Mouse (Mus musculus) neural tube, embryonic 12.5 days (tissue): ENCODE data around the gene Med23. TPM values are rescaled to one million over a fixed set of nuclear protein-coding genes. Genes with fewer than 3 reads are reported as not detected.

Source experiments
- ATAC-seq: fragments of 200-750 bp; cut with Nextera tagmentation; 2 replicates; pipeline ENCODE4 v1.8.0; 2017; ENCODE audit warnings: low read depth, mild to moderate bottlenecking, moderate TSS enrichment, moderate library complexity; ENCODE audit not compliant: low FRiP score
- H3K27ac ChIP-seq: fragments of 300-500 bp; sonication (generic); 2 replicates; pipeline ENCODE4 v1.5.1; 2016
- H3K27me3 ChIP-seq: fragments of 300-500 bp; sonication (generic); replicated peaks from 2 replicates; pipeline ENCODE4 v1.6.1; 2016; ENCODE audit warnings: mild to moderate bottlenecking
- H3K36me3 ChIP-seq: fragments of 300-500 bp; sonication (generic); 2 replicates; pipeline ENCODE4 v1.6.1; 2016; ENCODE audit warnings: mild to moderate bottlenecking
- H3K4me1 ChIP-seq: fragments of 300-500 bp; sonication (generic); 2 replicates; pipeline ENCODE4 v1.6.1; 2016
- H3K4me2 ChIP-seq: fragments of 300-500 bp; sonication (generic); replicated peaks from 2 replicates; pipeline ENCODE4 v1.6.1; 2016; ENCODE audit warnings: mild to moderate bottlenecking
- H3K4me3 ChIP-seq: fragments of 300-500 bp; sonication (generic); 2 replicates; pipeline ENCODE4 v1.5.1; 2016
- H3K9ac ChIP-seq: fragments of 300-500 bp; sonication (generic); 2 replicates; pipeline ENCODE4 v1.6.1; 2016; ENCODE audit warnings: mild to moderate bottlenecking
- H3K9me3 ChIP-seq: fragments of 300-500 bp; sonication (generic); 2 replicates; pipeline ENCODE4 v1.6.1; 2016; ENCODE audit warnings: mild to moderate bottlenecking
- WGBS: fragments of 180-500 bp; shearing (Covaris S2); methylation state at CpG from one replicate; pipeline ENCODE4 v1.1.7; 2016; 5-methylcytosine and 5-hydroxymethylcytosine counted together
- microRNA-seq: library from miRNA; unstranded; fragments of <30 nt; microRNA quantifications from one replicate; pipeline ENCODE4, GENCODE M21; 2017
- polyA plus RNA-seq: library from polyadenylated mRNA; unstranded; fragments of >200 nt; fragmentation: Nextera tagmentation; extraction: Ambion mirVana; gene quantifications from 2 replicates; pipeline ENCODE4 v1.2.1, GENCODE M21; 2016

Med23 gene
- polyA plus RNA-seq, 1 experiment from 2014 or later = 33.5 TPM

DNA sequence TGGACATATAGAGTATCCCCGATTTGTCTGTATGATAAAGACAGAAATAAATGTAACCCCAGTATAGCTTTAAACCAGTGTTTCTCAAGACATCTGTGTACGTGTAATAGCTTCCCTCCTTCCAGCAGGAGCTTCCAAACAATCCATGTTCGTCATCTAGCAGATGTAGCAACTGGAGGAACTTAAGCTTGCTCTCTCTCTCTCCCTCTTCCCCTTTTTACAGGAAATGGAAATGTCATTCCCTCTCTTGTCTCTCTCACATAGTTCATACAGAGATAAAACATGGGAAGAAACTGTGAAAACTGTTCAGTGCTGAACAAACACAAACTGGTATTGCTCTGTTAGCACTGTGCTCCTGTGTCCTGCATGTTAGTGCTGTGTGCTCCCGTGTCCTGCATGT is 80.4 kb downstream of the Med23 start:
- Histone ChIP-seq H3K4me2 (no peak overlapping the region), H3K4me1 (no peaks in the 10 kb centered on the region), H3K27ac (no peak overlapping the region), H3K9ac (no peak overlapping the region), H3K27me3 (no peaks in the 10 kb centered on the region), H3K4me3 (no peak overlapping the region), H3K9me3 (no peaks in the 10 kb centered on the region), H3K36me3 (no peaks in the 10 kb centered on the region)
- ATAC-seq = no peak
- 78% methylated on average over 4 of the region's 4 CpGs for WGBS

DNA sequence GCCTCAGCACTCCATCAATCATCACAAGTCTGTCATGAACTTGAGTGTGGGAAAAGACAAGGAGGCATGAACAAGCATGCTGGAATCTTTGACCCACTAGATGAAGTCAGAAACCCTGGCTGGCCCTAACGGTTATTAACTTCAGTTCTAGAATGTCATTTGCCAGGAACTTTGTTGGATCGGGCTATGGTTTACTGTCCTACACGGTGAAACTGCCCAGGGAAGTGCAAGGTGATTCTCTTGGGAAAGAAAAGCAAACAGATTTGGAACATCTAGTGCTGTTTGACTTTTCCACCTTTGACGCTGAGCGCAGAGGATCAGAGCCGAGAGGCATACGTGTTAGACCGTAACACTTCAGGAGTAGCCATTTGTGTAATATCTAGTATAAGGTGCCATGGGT is 81.8 kb downstream of the Med23 start:
- ATAC-seq = no peak

DNA sequence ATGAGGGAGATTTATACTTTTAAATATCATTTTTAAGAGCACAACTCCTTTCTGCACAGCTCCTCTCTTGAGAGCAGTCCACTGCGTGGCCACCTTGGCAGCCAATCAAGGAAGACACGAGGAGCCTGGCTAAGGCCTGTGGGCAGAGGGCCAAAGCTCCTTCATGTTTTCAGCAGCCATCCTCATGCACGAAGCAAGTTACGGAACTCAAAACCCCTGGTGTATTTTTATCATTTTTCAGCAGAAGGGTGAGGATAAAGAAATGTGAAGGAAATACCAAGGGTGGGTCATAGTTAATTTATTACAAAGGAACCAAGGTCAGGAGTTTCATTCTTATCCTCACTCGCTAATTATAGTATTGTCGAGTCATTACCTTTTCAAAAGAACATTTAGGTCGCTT is 82.8 kb downstream of the Med23 start:
- no peak overlapping the region for H3K9ac ChIP-seq
- no peaks in the 10 kb centered on the region for H3K9me3 ChIP-seq
- H3K27me3 ChIP-seq = no peaks in the 10 kb centered on the region
- H3K4me2 ChIP-seq = no peak overlapping the region
- H3K36me3 ChIP-seq = no peaks in the 10 kb centered on the region
- H3K4me3 ChIP-seq = no peak overlapping the region
- H3K27ac ChIP-seq = no peak overlapping the region
- no peak for ATAC-seq
- H3K4me1 ChIP-seq = no peaks in the 10 kb centered on the region
- WGBS = 88% methylated on average over 7 of the region's 7 CpGs

More for the DNA sequence above, 81.8 kb downstream of the Med23 start:
- no peaks in the 10 kb centered on the region for H3K9me3 ChIP-seq
- WGBS = 91% methylated on average over 8 of the region's 8 CpGs
- no peaks in the 10 kb centered on the region for H3K4me1 ChIP-seq
- H3K36me3 ChIP-seq = no peaks in the 10 kb centered on the region
- H3K4me2 ChIP-seq = no peak overlapping the region
- no peak overlapping the region for H3K9ac ChIP-seq
- no peak overlapping the region for H3K4me3 ChIP-seq
- no peak overlapping the region for H3K27ac ChIP-seq
- H3K27me3 ChIP-seq = no peaks in the 10 kb centered on the region

DNA sequence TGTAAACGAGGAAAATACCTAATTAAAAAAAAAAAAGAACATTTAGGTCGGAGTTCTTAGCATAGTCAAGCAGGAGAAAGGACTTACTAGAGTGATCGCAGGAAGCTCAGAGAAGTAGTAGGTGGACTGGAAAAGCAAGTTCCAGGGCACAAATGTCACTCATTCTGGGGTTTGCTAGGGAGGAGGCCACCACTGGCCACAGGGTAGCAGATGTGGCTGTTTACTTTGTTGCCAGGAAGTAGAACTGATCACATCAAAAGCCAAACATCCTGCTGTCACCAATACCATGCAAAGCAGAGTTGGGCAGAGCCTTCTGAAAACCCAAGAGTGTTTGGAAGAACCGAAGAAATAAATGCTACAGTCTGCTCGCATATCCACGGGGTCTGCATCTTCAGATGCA is 84.1 kb downstream of the Med23 start:
- WGBS = 88% methylated on average over 6 of the region's 6 CpGs
- Histone ChIP-seq H3K4me2 (no peak overlapping the region), H3K9me3 (no peaks in the 10 kb centered on the region), H3K27me3 (no peaks in the 10 kb centered on the region), H3K4me1 (no peaks in the 10 kb centered on the region), H3K4me3 (no peak overlapping the region), H3K27ac (no peak overlapping the region), H3K36me3 (no peaks in the 10 kb centered on the region), H3K9ac (no peak overlapping the region)
- no peak for ATAC-seq

DNA sequence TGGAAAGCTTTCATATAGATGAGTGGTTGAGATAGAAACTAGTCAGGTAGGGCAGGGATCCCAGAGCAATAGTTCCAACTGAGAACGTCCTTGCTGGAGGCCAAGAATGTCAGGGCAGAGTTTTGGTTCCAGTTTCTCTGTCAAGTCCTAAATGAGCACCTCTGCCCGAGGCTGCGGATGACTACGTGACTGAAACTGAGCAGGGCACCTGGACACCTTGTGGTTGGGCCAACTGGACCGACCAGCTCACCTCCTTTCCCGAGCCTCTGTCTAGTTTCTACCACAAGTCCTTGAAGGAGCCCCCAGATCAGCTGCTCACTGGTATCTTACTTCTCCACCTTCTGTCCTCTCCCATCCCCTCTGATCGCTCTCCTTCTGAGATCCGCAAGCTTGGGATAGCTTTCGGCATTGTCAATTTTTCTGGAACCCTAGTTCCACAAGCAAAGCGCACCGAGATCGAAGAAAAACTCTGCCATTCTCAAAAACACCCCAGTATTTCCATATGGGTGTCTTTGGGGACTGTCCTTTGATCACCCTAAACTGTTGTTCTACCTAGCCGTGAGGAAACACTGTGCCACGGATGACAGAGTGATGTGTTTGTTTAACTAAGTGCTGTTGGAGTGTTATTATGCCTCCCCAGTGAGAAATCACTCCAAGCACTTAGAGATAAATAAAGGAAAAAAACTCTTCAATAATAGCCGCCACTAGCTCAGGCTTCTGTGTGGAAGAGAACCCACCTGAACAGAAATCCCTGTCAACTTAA is 88.7 kb downstream of the Med23 start:
- Histone ChIP-seq H3K27me3 (no peaks in the 10 kb centered on the region), H3K4me1 (no peaks in the 10 kb centered on the region), H3K27ac (no peak overlapping the region), H3K9me3 (no peaks in the 10 kb centered on the region), H3K4me2 (no peak overlapping the region), H3K36me3 (no peaks in the 10 kb centered on the region), H3K4me3 (no peak overlapping the region), H3K9ac (no peak overlapping the region)
- WGBS = 64% methylated on average over 15 of the region's 15 CpGs
- ATAC-seq = no peak

DNA sequence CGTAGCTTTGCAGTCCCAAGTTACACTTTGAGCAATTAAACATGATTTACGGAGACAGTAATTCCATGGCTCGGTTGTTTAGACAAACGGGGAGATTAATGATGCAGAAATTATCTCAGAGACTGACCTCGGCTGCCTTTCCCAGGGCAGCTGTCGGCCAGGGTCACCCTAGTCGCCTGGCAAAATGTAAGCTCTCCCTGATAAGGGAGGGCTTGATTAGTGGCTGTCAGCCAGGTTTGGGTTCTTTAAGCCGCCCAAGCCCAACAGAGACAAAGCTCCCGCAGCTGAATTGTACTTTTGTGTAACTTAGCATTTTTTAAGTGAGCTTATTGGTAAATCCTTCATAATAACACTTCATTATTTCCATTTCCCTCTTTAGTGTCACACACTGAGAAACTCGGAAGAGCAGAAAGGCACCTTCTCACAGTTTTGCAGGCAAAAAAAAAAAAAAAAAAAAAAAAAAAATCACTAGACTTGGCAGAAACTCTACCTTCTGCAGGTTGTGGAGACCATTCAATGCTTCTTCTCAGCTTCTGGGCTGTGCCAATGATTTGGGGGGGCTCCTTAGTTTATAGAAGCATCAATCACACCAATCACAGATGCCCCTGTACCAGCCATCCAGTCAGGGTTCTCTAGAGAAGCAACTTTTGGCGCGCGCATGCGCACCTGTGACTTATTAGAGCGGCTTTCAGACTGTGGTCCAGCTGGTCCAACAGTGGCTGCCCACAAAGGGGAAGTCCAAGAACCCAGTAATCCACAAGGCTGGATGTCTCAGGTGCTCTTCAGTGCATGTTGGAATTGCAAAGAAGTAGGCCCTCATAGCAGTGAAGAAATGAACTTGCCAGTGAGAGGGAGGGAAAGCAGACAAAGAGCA is 89.5 kb downstream of the Med23 start:
- Histone ChIP-seq H3K4me3 (no peak overlapping the region), H3K27me3 (no peaks in the 10 kb centered on the region), H3K4me2 (no peak overlapping the region; the same call in 1 of the 2 replicates), H3K36me3 (no peaks in the 10 kb centered on the region), H3K4me1 (no peaks in the 10 kb centered on the region), H3K9me3 (no peaks in the 10 kb centered on the region), H3K27ac (no peak overlapping the region), H3K9ac (no peak overlapping the region)
- 35% methylated on average over 15 of the region's 15 CpGs for WGBS
- ATAC-seq = no peak

DNA sequence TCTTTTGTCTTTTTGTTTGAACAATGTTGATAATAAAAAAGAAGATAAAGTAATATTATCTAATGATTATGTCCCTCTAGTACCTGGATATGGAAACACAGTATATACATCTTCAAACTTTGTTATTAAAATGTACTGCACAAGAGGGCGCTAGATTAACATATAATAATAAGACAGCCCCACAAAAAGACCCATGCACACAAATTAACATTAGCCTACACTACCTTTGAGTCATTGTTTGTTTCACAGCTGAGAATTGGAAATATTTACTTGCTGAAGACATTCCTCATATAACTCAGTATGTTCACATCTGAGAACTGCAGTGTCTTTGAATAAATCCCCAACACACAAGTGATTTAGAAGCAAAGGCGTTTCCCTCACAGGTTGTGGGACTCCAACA is 91.3 kb downstream of the Med23 start:
- no peaks in the 10 kb centered on the region for H3K27me3 ChIP-seq
- 46% methylated on average over 2 of the region's 2 CpGs for WGBS
- no peak overlapping the region for H3K9ac ChIP-seq
- ATAC-seq = no peak
- H3K4me1 ChIP-seq = no peaks in the 10 kb centered on the region
- H3K36me3 ChIP-seq = no peaks in the 10 kb centered on the region
- H3K27ac ChIP-seq = no peak overlapping the region
- H3K9me3 ChIP-seq = no peaks in the 10 kb centered on the region
- H3K4me3 ChIP-seq = no peak overlapping the region
- H3K4me2 ChIP-seq = no peak overlapping the region

DNA sequence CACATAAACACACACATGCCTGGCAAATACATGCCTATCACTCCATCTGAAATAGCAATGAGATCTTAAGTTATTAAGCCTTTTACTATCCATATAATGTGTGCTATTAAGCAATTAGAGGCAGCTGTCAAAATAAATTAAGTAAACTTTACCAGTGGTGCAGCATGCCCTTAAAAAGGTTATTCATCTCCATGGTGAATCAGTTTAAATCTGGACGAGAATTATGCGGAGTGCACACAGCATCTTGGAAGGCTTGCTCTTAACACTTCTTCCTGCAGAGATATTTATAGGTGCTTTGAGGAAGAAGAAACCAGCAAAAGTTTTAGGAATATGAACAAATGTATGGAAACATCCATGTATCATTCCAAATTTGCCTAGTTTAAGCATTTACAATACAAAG is 92.1 kb downstream of the Med23 start:
- no peaks in the 10 kb centered on the region for H3K4me1 ChIP-seq
- no peaks in the 10 kb centered on the region for H3K27me3 ChIP-seq
- no peak for ATAC-seq
- no peaks in the 10 kb centered on the region for H3K36me3 ChIP-seq
- no peak overlapping the region for H3K4me2 ChIP-seq
- H3K9me3 ChIP-seq = no peaks in the 10 kb centered on the region
- H3K9ac ChIP-seq = no peak overlapping the region
- H3K4me3 ChIP-seq = no peak overlapping the region
- WGBS = 29% methylated on average over 2 of the region's 2 CpGs
- H3K27ac ChIP-seq = no peak overlapping the region

Small RNA genes lying within 50 kb of the gene (microRNA-seq; reads per million reads assigned to microRNA genes)
- gene Mir6905 = not detected

Other genes starting within 250 kb of the Med23 start
- gene Enpp1, start 157.8 kb upstream of the Med23 start, polyA plus RNA-seq = 2.0 and 2.1 TPM in 2 replicates
- 6.6 and 6.8 TPM in 2 replicates for gene Enpp3, start 27.2 kb upstream of the Med23 start, polyA plus RNA-seq
- 8.6 and 9.2 TPM in 2 replicates for gene Arg1, start 57.5 kb downstream of the Med23 start, polyA plus RNA-seq